Mouse (Mus musculus): ENCODE data around the gene Ccdc149.

- no peak for TF ChIP-seq CTCF (conservative IDR thresholded peaks at IDR 0.05; ENCODE audit: insufficient read depth, insufficient read length, low read depth, low read length)
- no peak for TF ChIP-seq POLR2A (IDR thresholded peaks at IDR 0.05; ENCODE audit: low read depth, low read length)
These were observed 80.9 kb downstream of the Ccdc149 start for GRCm38 (mm10) chr5:52390381-52390780.

Measured in kidney, adult 2 months (tissue).